Mouse (Mus musculus) testis, adult 2 months (tissue): ENCODE results near the gene Slc25a42.

Source experiments
- CTCF ChIP-seq: fragments of 200-500 bp; IDR thresholded peaks from 2 replicates; pipeline ENCODE4 v1.5.1; 2012; ENCODE audit warnings: low read depth, mild to moderate bottlenecking, inconsistent platforms, low read length, moderate library complexity; ENCODE audit not compliant: control insufficient read depth, insufficient read depth, insufficient replicate concordance
- POLR2A ChIP-seq: fragments of 200-500 bp; IDR thresholded peaks from 2 replicates; pipeline ENCODE4 v1.6.1; 2012; ENCODE audit warnings: low read depth, mild to moderate bottlenecking, inconsistent platforms, low read length, moderate library complexity; ENCODE audit not compliant: control insufficient read depth

DNA sequence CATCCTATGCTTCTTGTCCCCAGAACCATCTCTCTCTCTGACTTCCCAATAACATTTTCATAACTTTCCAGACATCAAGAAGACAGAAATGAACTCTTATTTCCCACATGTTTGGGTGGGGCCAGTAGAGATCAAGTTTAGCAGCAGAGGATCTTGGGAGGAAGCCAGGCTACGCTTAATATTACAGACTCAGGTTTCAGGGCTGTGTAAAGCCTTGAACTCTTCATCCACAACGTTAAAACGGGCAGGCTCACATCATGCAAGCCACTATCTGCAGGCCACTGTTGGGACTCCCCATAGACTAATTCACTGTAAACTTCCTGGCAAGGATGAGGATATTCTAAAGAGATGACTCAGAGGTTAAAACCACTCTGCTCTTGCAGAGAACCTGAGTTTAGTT, 2.3 kb upstream of the Slc25a42 start:
- no peak for TF ChIP-seq CTCF
- no peak for TF ChIP-seq POLR2A
